Mouse (Mus musculus): Measurements from ENCODE around the gene Ciz1. TPM values are rescaled to one million over a fixed set of nuclear protein-coding genes. Genes with fewer than 3 reads are reported as not detected.

Gene Ciz1
- polyA plus RNA-seq, 1 experiment from 2014 or later: 47.5 TPM

DNA sequence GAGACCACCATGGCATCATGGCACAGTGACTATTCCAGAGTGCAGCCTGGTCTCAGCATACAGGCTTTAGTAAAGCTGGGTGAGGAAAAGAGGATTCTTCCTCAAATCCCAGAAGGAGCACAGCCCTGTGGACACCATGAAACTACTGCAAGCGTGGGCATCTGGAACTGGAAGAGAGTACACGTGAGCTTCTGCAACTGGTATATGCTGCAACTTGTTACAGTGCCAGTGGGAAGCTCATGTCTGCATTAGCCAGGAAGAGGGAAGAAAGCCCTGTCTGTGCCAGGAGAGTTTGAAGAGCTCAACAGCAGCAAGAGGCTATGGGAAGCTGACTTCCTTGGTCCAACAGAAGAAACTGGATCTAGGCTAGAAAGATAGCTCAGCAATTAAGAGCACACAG lies 30.6 kb downstream of the Ciz1 start:
- no peak for DNase-seq (ENCODE audit: low spot score)
- no peaks in the 10 kb centered on the region for H3K9me3 ChIP-seq (ENCODE audit: control insufficient read depth, low read length)
- 88% methylated on average over 2 of the region's 2 CpGs for WGBS
- peaks cover 7% of the 10 kb centered on the region for H3K4me1 ChIP-seq (replicated peaks; ENCODE audit: control insufficient read depth, insufficient read depth, low read length)
- no peak overlapping the region for H3K9ac ChIP-seq
- no peak overlapping the region for H3K4me2 ChIP-seq (replicated peaks)
- H3K4me3 ChIP-seq (replicated peaks; ENCODE audit: low read length): no peak overlapping the region
- H3K27ac ChIP-seq: no peak overlapping the region
- ATAC-seq (ENCODE audit: low FRiP score): no peak
- H3K36me3 ChIP-seq (replicated peaks; ENCODE audit: control insufficient read depth, insufficient read depth): peaks cover 18% of the 10 kb centered on the region
- no peaks in the 10 kb centered on the region for H3K27me3 ChIP-seq (ENCODE audit: control insufficient read depth, insufficient read depth, low read length)

DNA sequence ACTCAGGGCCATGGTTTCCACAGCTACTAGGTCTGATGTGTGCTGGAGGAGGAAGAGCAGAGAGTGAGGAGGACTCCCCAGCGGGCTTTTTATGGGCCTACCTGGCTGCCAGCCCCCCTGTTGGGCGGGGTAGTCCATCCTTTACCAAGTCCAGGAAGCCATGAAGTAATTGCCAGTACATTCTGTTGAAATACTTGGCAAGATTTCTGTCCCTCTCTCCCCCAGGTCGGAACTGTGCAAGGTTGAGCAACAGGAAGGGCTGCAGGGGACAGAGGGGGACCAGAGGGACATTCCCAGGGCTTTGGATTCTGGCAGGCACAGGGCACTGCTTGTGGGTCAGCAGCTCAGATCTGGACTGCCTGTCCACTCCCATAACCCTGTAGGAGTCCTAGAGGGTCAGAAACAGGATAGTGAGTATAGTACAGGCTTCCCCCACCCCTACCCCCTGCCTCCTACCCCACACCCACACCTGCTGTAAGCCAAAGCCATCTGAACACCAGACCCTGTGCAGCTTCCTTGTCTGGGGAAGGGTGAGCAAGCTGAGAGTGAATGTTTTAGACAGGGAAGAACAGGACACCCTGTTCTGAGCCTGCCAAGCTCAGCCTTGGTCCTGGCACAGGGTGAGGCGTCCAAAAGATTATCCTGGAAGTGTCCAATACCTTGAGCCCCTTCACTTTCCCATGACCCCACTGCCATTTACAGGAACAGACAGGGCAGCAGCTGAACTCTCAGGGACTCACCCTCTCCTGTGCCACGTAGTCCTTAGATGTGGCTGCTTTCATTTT lies 35.8 kb downstream of the Ciz1 start, which contains the start of gene Lcn2:
Gene Lcn2 (minus strand): TSS at position 547 of the 785 bp plus-strand sequence.
- ATAC-seq (ENCODE audit: low FRiP score) (no peak), DNase-seq (ENCODE audit: low spot score) (no peak)
- no peaks in the 10 kb centered on the region for H3K9me3 ChIP-seq (ENCODE audit: control insufficient read depth, low read length)
- no peak within 1 kb of the TSS for H3K4me3 ChIP-seq (replicated peaks; ENCODE audit: low read length)
- no peak within 1 kb of the TSS for H3K27ac ChIP-seq
- no peak within 1 kb of the TSS for H3K4me2 ChIP-seq (replicated peaks)
- no peak within 1 kb of the TSS for H3K9ac ChIP-seq
- WGBS: 61% methylated on average over 5 of the region's 5 CpGs
- no peaks in the 10 kb centered on the region for H3K36me3 ChIP-seq (replicated peaks; ENCODE audit: control insufficient read depth, insufficient read depth)
- H3K4me1 ChIP-seq (replicated peaks; ENCODE audit: control insufficient read depth, insufficient read depth, low read length): no peaks in the 10 kb centered on the region
- H3K27me3 ChIP-seq (ENCODE audit: control insufficient read depth, insufficient read depth, low read length): no peaks in the 10 kb centered on the region

DNA sequence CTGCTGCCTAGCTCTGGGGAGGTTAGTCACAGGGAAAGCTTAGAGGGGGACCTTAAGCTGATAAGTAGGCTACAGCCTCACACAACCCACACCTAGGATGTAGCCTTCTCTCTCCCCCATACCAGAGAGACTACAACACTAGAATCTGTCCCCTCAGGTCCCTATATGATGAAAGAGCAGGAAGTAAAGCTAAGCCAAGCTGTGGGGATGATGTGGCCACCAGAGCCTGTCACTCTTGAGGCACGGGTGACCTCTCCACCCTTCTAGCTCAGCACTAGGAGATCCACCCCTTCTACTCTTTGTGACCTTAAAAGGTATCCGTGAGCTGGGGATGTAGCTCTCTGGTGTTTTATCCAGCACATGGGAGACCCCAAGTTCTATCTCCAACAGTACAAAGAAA lies 37.0 kb downstream of the Ciz1 start:
- Histone ChIP-seq H3K4me2 (replicated peaks) (no peak overlapping the region), H3K4me1 (replicated peaks; ENCODE audit: control insufficient read depth, insufficient read depth, low read length) (no peaks in the 10 kb centered on the region), H3K36me3 (replicated peaks; ENCODE audit: control insufficient read depth, insufficient read depth) (no peaks in the 10 kb centered on the region), H3K27ac (no peak overlapping the region), H3K4me3 (replicated peaks; ENCODE audit: low read length) (no peak overlapping the region), H3K27me3 (ENCODE audit: control insufficient read depth, insufficient read depth, low read length) (no peaks in the 10 kb centered on the region), H3K9ac (no peak overlapping the region), H3K9me3 (ENCODE audit: control insufficient read depth, low read length) (no peaks in the 10 kb centered on the region)
- whole genome bisulfite sequencing: 81% methylated on average over 2 of the region's 2 CpGs
- DNase-seq (ENCODE audit: low spot score) (no peak), ATAC-seq (ENCODE audit: low FRiP score) (no peak)

GRCm38 (mm10) chr2:32390871-32391270 lies 38.7 kb downstream of the Ciz1 start:
- Histone ChIP-seq H3K4me2 (replicated peaks) (no peak overlapping the region), H3K9ac (no peak overlapping the region), H3K4me3 (replicated peaks; ENCODE audit: low read length) (no peak overlapping the region), H3K4me1 (replicated peaks; ENCODE audit: control insufficient read depth, insufficient read depth, low read length) (peaks cover 5% of the 10 kb centered on the region; the same call in 1 of the 2 replicates), H3K36me3 (replicated peaks; ENCODE audit: control insufficient read depth, insufficient read depth) (no peaks in the 10 kb centered on the region), H3K27ac (no peak overlapping the region), H3K9me3 (ENCODE audit: control insufficient read depth, low read length) (no peaks in the 10 kb centered on the region), H3K27me3 (ENCODE audit: control insufficient read depth, insufficient read depth, low read length) (no peaks in the 10 kb centered on the region)
- WGBS: 74% methylated on average over 8 of the region's 8 CpGs
- DNase-seq (ENCODE audit: low spot score) (no peak), ATAC-seq (ENCODE audit: low FRiP score) (no peak)

GRCm38 (mm10) chr2:32392063-32392462 lies 39.9 kb downstream of the Ciz1 start:
- DNase-seq (ENCODE audit: low spot score): no peak
- no peak for ATAC-seq (ENCODE audit: low FRiP score)
- Histone ChIP-seq H3K36me3 (replicated peaks; ENCODE audit: control insufficient read depth, insufficient read depth) (no peaks in the 10 kb centered on the region), H3K27ac (no peak overlapping the region), H3K4me3 (replicated peaks; ENCODE audit: low read length) (no peak overlapping the region), H3K4me2 (replicated peaks) (no peak overlapping the region), H3K27me3 (ENCODE audit: control insufficient read depth, insufficient read depth, low read length) (no peaks in the 10 kb centered on the region), H3K9me3 (ENCODE audit: control insufficient read depth, low read length) (no peaks in the 10 kb centered on the region), H3K9ac (no peak overlapping the region), H3K4me1 (replicated peaks; ENCODE audit: control insufficient read depth, insufficient read depth, low read length) (peaks cover 8% of the 10 kb centered on the region)
- 82% methylated on average over 5 of the region's 5 CpGs for WGBS

GRCm38 (mm10) chr2:32394973-32395372 lies 42.8 kb downstream of the Ciz1 start:
- ATAC-seq (ENCODE audit: low FRiP score): peak; percentile 3; the same call in 1 of the 2 replicates
- 6% methylated on average over 8 of the region's 8 CpGs for WGBS
- peak; percentile 30 for DNase-seq (ENCODE audit: low spot score)
- peaks cover 3% of the 10 kb centered on the region; the same call in 1 of the 2 replicates for H3K36me3 ChIP-seq (replicated peaks; ENCODE audit: control insufficient read depth, insufficient read depth)
- H3K9ac ChIP-seq: peak overlapping the region; percentile 92
- H3K9me3 ChIP-seq (ENCODE audit: control insufficient read depth, low read length): no peaks in the 10 kb centered on the region
- H3K27me3 ChIP-seq (ENCODE audit: control insufficient read depth, insufficient read depth, low read length): no peaks in the 10 kb centered on the region
- peak overlapping the region; percentile 89 for H3K27ac ChIP-seq
- peak overlapping the region; percentile 81 for H3K4me2 ChIP-seq (replicated peaks)
- H3K4me3 ChIP-seq (replicated peaks; ENCODE audit: low read length): peak overlapping the region; percentile 89
- peaks cover 16% of the 10 kb centered on the region for H3K4me1 ChIP-seq (replicated peaks; ENCODE audit: control insufficient read depth, insufficient read depth, low read length)

GRCm38 (mm10) chr2:32395484-32395945 lies 43.4 kb downstream of the Ciz1 start, which contains the start of gene Ptges2:
TSS of gene Ptges2 (plus strand) at chr2:32395896.
- H3K27me3 ChIP-seq (ENCODE audit: control insufficient read depth, insufficient read depth, low read length): no peaks in the 10 kb centered on the region
- H3K4me1 ChIP-seq (replicated peaks; ENCODE audit: control insufficient read depth, insufficient read depth, low read length): peaks cover 16% of the 10 kb centered on the region
- H3K9me3 ChIP-seq (ENCODE audit: control insufficient read depth, low read length): no peaks in the 10 kb centered on the region
- H3K27ac ChIP-seq: peak within 1 kb of the TSS; percentile 89
- under 1% methylated on average over 31 of the region's 31 CpGs for WGBS
- H3K4me2 ChIP-seq (replicated peaks): peak within 1 kb of the TSS; percentile 81
- peak within 1 kb of the TSS; percentile 92 for H3K9ac ChIP-seq
- peak; percentile 87 for DNase-seq (ENCODE audit: low spot score)
- ATAC-seq (ENCODE audit: low FRiP score): peak; percentile 92
- peaks cover 6% of the 10 kb centered on the region for H3K36me3 ChIP-seq (replicated peaks; ENCODE audit: control insufficient read depth, insufficient read depth)
- H3K4me3 ChIP-seq (replicated peaks; ENCODE audit: low read length): peak within 1 kb of the TSS; percentile 89

DNA sequence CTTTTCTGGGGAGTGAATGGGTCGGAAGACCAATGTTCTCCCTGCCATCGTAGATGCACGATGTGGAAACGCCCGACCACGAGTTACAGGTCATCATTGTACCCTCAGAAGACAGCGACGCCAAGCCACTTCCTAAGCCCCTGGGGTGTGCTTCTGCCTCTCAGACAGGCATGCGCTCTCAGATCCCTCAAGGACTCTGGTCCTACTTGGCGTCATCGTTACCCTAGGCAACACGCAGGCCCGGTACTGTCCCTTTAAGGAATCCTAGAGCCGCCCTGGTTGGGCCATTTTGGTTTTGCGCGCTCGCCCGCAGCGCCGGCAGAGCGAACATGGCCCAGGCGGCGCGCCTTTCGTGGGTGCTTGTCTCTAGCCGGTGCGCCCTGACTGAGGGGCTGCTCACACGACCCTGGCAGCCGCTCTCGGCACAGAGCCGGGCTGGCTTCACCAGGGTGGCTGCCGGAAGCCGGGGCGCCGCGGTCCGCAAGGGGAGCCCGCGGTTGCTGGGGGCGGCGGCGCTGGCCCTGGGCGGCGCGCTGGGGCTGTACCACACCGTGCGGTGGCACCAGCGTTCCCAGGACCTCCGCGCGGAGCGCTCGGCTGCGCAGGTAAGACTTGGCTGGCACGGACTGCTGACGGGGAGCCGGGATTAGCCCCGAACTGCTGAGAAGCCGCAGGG lies 44.0 kb downstream of the Ciz1 start:
- H3K36me3 ChIP-seq (replicated peaks; ENCODE audit: control insufficient read depth, insufficient read depth): peaks cover 12% of the 10 kb centered on the region
- DNase-seq (ENCODE audit: low spot score) (peak; percentile 90), ATAC-seq (ENCODE audit: low FRiP score) (peak; percentile 95)
- peak overlapping the region; percentile 89 for H3K4me3 ChIP-seq (replicated peaks; ENCODE audit: low read length)
- peak overlapping the region; percentile 81 for H3K4me2 ChIP-seq (replicated peaks)
- H3K9ac ChIP-seq: peak overlapping the region; percentile 92
- H3K27ac ChIP-seq: peak overlapping the region; percentile 89
- peaks cover 16% of the 10 kb centered on the region for H3K4me1 ChIP-seq (replicated peaks; ENCODE audit: control insufficient read depth, insufficient read depth, low read length)
- no peaks in the 10 kb centered on the region for H3K27me3 ChIP-seq (ENCODE audit: control insufficient read depth, insufficient read depth, low read length)
- WGBS: under 1% methylated on average over 57 of the region's 59 CpGs
- H3K9me3 ChIP-seq (ENCODE audit: control insufficient read depth, low read length): no peaks in the 10 kb centered on the region

GRCm38 (mm10) chr2:32396695-32397094 lies 44.6 kb downstream of the Ciz1 start:
- ATAC-seq (ENCODE audit: low FRiP score) (no peak), DNase-seq (ENCODE audit: low spot score) (no peak)
- peak overlapping the region; percentile 92 for H3K9ac ChIP-seq
- peak overlapping the region; percentile 81 for H3K4me2 ChIP-seq (replicated peaks)
- H3K4me3 ChIP-seq (replicated peaks; ENCODE audit: low read length): peak overlapping the region; percentile 89
- H3K27me3 ChIP-seq (ENCODE audit: control insufficient read depth, insufficient read depth, low read length): no peaks in the 10 kb centered on the region
- under 1% methylated on average over 15 of the region's 15 CpGs for WGBS
- H3K27ac ChIP-seq: peak overlapping the region; percentile 89
- peaks cover 16% of the 10 kb centered on the region for H3K4me1 ChIP-seq (replicated peaks; ENCODE audit: control insufficient read depth, insufficient read depth, low read length)
- H3K36me3 ChIP-seq (replicated peaks; ENCODE audit: control insufficient read depth, insufficient read depth): peaks cover 18% of the 10 kb centered on the region
- H3K9me3 ChIP-seq (ENCODE audit: control insufficient read depth, low read length): no peaks in the 10 kb centered on the region

Data from hindbrain, embryonic 14.5 days (tissue).